Mouse (Mus musculus) E14TG2a.4 (cell line): ENCODE measurements around the gene Cdh8.

Experiments
- CTCF ChIP-seq: conservative IDR thresholded peaks from 2 replicates; pipeline ENCODE4 v1.5.1; 2014; ENCODE audit warnings: low read length
- POU5F1 ChIP-seq: IDR thresholded peaks from 2 replicates; pipeline ENCODE4 v1.6.1; 2014; ENCODE audit warnings: low read length, borderline replicate concordance

DNA sequence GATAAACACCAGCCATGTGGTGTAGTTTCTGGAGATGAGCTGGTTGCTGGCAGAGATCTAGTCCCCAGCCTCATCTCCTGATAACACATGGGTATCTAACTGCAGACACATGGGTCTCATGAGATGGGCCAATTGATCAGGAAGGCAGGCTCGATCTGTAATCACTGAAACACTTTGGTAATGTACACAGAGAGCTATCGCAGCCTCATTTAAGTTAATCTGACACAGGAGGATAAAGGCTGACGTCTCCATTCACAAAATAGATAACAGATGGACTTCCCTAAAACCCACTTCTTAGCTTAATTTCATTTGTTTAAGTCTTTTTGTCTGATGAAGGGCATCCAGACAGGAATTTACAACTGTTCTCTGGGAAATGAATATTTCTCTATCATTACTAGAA is 249.3 kb downstream of the Cdh8 start:
- TF ChIP-seq CTCF = no peak
- no peak for TF ChIP-seq POU5F1
